Mouse (Mus musculus): Measurements from ENCODE around the gene Ano6. TPM values are rescaled to one million over a fixed set of nuclear protein-coding genes. Genes with fewer than 3 reads are reported as not detected.

The Ano6 gene
- total RNA-seq, 2 experiments from 2014 or later = 10.5 to 18.0 TPM

DNA sequence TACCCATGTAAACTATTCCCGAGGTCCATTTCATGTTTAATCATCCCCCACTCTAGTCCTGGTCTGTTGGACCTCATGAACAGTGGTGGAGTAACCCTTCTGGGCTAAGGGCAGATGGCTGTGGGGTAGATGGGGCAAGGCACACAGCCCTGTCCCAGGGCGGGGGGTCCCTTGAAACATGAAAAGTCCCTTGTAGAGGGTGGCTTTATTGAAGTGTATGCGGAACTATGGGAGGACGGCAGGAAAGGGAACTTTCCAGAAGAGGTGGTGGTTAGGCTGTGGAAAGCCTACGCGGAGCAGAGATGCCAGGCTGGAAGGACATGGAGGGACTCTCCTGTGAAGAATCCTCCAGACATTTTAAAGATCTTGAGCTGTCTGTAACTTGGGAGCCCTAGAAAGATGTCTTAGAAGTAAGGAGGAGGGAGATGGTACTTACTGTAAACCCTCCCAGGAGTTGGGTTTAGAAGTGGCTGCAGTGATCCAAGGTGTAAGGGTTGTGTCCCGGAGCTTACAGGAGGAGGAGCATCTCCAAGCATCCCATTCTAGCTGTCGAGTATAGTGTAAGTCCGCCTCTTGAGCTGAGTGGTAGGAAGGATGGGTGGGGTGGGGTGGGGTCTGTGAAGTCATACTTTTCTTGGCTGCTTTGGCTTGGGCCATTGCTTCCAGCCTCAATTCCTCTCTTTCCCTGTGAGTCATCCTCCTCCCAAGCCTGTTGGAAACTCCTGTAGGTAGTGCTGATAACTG, 3.3 kb downstream of the Ano6 start:
- ATAC-seq (replicated peaks; ENCODE audit: low FRiP score, low TSS enrichment, poor library complexity, severe bottlenecking) = no peak

- peak; percentile 25 for ATAC-seq (replicated peaks; ENCODE audit: low FRiP score, low TSS enrichment, poor library complexity, severe bottlenecking)
Measured at GRCm38 (mm10) chr15:95794611-95795565, 4.2 kb downstream of the Ano6 start.

DNA sequence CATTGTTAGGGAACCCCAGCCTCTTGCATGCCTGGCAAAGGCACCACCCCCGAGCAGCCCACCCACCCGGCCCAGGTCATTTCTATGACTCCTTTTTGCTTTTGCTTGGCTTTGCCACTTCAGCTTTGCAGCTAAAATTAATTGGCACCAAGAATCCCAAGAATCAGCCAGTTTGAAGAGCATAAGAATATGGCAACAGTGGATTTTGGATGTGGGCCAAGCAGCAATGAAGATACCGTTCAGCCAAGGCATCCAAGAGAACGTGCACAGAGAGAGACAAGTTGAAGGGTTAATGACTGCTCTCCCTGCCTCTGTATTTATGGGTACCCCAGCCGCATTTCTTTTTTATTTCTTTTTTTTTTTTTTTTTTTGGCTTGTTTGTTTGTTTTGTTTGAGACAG, 5.4 kb downstream of the Ano6 start:
- no peak for ATAC-seq (replicated peaks; ENCODE audit: low FRiP score, low TSS enrichment, poor library complexity, severe bottlenecking)

DNA sequence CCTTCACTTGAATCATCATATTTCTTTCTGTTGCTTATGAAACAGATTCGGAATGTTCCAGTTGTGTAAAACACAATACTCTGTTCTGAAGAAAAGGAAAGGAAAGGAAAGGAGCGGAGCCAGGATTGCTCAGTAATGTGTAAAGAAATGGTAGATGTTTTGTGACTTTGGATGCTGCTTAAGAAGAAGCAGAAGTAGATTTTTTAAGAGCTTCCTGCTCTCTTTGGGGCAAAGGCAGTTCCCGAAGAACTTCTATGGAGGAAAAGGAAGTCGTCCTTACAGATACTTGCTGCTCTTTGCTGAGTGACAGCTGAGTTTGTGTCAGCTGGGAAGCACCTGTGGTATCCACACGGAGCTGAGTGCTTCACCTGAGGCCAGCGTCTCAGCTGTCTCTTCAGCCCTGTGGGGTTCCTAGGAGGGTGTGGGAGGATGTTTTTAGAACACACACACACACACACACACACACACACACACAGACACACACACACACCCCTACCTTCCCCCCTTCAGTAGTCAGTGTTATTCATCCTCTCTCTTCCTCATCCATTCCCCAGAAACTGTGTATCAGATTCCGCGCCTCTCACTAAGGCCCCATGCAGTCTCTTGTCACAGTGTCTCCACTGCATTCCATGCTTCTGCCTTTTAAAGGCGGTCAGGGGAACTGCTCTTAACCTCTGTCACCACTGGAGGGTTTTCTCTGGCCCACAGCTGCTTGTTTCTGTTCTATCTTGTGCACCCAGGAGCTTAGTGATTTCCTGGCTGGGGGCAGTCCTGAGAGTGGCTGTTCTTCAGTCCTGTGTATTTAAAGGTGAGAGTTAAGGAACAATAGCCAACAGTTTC, 6.7 kb downstream of the Ano6 start:
- peak; percentile 46; the same call in 1 of the 2 replicates for ATAC-seq (replicated peaks; ENCODE audit: low FRiP score, low TSS enrichment, poor library complexity, severe bottlenecking)

DNA sequence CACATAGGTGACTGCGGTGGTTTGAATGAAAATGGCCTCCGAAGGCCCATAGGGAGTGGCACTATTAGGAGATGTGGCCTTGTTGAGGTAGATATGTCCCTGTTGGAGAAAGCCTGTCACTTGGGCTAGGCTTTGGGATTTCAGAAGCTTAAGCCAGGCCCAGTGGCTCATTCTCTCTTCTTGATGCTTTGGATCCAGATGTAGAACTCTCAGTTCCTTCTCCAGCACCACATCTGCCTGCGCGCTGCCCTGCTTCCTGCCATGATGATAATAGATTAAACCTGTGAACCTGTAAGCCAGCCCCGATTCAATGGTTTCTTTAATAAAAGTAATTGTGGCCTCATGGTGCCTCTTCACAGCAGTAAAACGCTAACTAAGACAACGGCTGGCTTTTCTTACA, 7.6 kb downstream of the Ano6 start:
- ATAC-seq (replicated peaks; ENCODE audit: low FRiP score, low TSS enrichment, poor library complexity, severe bottlenecking) = no peak

DNA sequence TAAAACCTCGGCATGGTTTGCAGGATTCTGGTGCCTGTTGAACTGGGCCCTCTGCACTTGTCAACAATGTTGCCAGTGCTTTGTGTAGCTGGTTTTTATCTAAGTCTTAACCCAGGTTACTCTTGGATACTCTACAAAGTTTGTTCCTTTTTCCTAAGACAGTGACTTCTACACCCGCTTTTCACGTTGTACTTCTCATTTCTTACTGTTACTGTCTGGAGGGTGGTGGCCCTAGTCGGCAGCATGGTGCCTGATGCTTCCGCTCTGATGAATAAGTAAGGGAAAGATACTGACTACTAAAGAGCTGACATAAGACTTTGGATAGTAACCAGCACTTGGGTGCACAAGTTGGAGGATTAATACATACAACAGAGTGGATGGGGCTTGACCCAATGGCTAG, 9.0 kb downstream of the Ano6 start:
- no peak for ATAC-seq (replicated peaks; ENCODE audit: low FRiP score, low TSS enrichment, poor library complexity, severe bottlenecking)

DNA sequence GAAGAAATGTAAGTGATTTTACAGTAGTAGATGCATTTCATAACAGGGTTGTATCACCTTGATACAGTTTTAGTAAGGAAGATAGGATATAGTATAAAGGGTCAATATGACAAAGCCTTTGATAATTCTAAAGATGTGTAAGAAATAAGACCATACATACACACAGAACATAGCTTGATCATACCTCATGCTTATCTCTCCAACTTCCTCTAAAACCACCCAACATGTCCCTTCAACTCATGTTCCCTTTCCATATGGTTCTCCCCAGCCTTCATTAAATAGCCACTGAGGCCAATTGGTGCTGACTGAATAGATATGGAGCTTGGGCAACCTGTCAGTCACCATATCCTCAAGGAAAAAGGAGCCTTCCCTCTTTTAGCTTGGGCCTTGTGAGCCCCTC, 9.4 kb downstream of the Ano6 start:
- ATAC-seq (replicated peaks; ENCODE audit: low FRiP score, low TSS enrichment, poor library complexity, severe bottlenecking) = no peak

GRCm38 (mm10) chr15:95801261-95801979, 10.8 kb downstream of the Ano6 start:
- no peak for ATAC-seq (replicated peaks; ENCODE audit: low FRiP score, low TSS enrichment, poor library complexity, severe bottlenecking)

DNA sequence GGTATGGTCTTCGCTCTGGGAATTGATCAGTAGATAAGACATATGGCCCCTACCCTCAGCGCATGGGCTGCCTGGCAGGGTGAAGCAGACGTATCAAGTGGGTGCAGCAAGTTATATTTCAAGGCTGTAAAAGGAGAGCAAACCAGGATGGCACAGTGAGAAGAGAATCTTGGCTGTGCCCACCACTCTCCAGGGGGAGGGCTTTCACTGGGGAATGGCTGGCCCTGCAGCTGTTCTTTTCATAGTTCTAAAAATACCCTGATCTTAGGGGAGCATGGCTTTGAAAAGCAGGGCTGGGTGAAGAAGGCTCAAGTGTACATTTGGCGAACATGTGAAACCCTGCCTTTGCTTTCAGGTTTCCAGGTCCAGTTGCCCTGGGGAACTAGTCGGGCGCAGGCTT, 11.5 kb downstream of the Ano6 start:
- no peak for ATAC-seq (replicated peaks; ENCODE audit: low FRiP score, low TSS enrichment, poor library complexity, severe bottlenecking)

DNA sequence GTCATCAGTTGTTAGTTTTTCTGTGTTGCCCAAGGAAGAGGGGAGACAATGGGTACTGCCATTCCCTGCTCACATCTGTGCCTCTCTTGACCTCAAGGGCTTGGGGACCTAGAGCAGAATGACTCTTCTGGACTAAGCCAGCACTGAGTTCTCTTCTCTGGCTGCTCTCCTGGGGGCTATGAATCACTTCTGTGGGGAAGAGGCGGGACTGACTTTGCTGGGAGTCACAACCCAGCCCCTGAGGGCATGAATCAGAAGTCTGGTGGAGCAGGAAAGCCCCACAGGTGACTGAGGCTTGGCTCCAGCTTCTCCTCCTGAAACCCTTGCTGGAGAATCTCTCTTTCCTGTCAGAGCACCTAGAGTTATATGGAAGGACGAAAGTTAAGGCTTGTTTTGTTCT, 12.1 kb downstream of the Ano6 start:
- ATAC-seq (replicated peaks; ENCODE audit: low FRiP score, low TSS enrichment, poor library complexity, severe bottlenecking) = no peak

GRCm38 (mm10) chr15:95803484-95803883, 12.8 kb downstream of the Ano6 start:
- ATAC-seq (replicated peaks; ENCODE audit: low FRiP score, low TSS enrichment, poor library complexity, severe bottlenecking) = no peak

DNA sequence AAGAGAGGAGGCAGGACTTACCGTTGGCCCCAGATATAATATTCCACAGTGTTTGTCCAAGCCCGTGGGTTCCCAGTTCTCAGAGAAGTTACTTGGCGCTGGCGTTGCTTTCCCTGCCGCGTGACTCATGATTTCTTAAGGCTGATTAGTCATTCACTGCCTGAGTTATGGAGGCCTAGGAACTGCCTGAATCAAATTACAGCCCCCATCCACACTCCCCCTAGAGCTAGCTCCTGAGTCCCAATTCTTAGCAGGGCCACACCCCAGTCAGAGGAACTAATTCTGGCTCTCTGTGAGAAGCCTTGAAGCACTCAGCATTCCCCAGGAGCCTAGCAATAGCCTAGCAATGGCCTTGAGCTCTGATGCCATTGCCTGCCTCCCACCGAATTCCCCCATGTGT, 13.6 kb downstream of the Ano6 start:
- ATAC-seq (replicated peaks; ENCODE audit: low FRiP score, low TSS enrichment, poor library complexity, severe bottlenecking) = 0 out of 2 replicates have a peak, but pooled peaks have one; percentile 14

- no peak for ATAC-seq (replicated peaks; ENCODE audit: low FRiP score, low TSS enrichment, poor library complexity, severe bottlenecking)
Measured at GRCm38 (mm10) chr15:95805022-95805471, 14.4 kb downstream of the Ano6 start.

GRCm38 (mm10) chr15:95807908-95808307, 17.3 kb downstream of the Ano6 start:
- ATAC-seq (replicated peaks; ENCODE audit: low FRiP score, low TSS enrichment, poor library complexity, severe bottlenecking) = no peak

DNA sequence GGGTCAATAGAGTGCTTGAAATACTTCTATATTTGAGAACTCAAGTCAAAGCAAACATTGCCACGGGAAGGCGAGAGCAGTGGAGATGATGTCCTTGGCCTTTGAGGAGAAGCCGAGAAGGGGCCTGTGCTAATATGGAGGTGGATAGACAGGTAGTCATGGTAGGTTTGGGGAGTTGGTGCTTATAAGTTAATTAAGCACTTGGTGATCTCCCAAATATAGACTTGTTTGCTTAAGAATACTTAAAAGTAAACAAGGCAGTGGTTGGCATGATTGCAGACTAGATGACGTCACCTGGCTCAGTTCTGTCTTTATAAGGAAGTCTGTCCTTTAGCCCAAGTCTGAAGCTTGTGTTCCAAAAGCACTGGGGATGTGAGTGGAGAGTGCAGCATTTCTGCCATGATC, 19.7 kb downstream of the Ano6 start:
- ATAC-seq (replicated peaks; ENCODE audit: low FRiP score, low TSS enrichment, poor library complexity, severe bottlenecking) = no peak

DNA sequence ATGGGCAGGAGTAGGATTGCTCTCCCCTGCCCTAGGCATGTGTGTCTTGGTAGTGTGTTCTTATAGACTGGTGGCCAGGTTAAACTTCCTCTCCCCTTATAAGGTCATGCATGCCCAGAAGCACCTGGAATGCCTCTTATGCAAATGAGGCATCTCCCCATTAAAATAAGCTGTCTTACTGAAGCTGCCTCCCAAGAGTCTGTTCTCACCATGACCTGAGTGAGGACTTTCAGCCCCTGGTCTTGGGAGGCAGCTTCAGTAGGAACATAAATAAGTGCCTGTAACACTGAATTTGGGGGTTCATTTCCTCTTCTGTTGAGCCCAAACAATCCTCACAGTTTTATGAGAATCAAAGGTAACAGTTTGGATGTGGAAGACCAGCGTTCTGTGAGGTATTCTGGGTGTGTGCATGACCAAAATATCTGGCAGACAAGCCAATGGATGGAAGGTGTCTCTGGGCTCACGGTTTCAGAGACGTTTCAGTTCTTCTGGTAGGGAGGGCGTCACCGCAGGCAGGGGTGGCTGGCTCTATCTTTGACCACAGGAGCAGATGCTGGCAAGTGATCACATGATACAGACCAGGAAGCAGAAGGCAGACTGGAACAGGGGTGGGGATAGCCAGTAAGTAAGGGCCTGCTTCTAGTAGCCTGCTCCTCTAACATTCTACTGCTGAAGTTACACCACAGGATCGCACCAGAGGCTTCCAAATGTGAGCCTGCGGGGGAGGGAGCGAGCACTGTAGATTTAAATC, 22.4 kb downstream of the Ano6 start:
- no peak for ATAC-seq (replicated peaks; ENCODE audit: low FRiP score, low TSS enrichment, poor library complexity, severe bottlenecking)

GRCm38 (mm10) chr15:95817501-95817900, 26.9 kb downstream of the Ano6 start:
- ATAC-seq (replicated peaks; ENCODE audit: low FRiP score, low TSS enrichment, poor library complexity, severe bottlenecking) = no peak

GRCm38 (mm10) chr15:95819249-95820035, 28.8 kb downstream of the Ano6 start:
- ATAC-seq (replicated peaks; ENCODE audit: low FRiP score, low TSS enrichment, poor library complexity, severe bottlenecking) = no peak
